In genomic region chr6:54430221-54430620, GRCm38 (mm10) we compare ENCODE assay signal across 7 mouse cellular contexts. TPM values are rescaled to one million over a fixed set of nuclear protein-coding genes. Genes with fewer than 3 reads are reported as not detected.
DNase-seq lines count a peak whose midpoint lies in the region; ATAC-seq and TF ChIP-seq lines count a peak whose summit lies in the region.

No protein-coding gene starts in this region.

- H3K4me2 ChIP-seq in lung, postnatal 0 days (replicated peaks; ENCODE audit: low read depth, low read length): peak overlapping the region; percentile 85
- peak overlapping the region; percentile 97 for H3K4me2 ChIP-seq in heart, embryonic 15.5 days
- H3K4me2 ChIP-seq in liver, embryonic 12.5 days: peak overlapping the region; percentile 66

- H3K4me1 ChIP-seq in lung, postnatal 0 days (ENCODE audit: insufficient read depth, low read depth, low read length): peaks cover 11% of the 10 kb centered on the region; the same call in 1 of the 2 replicates
- peaks cover 27% of the 10 kb centered on the region for H3K4me1 ChIP-seq in heart, embryonic 15.5 days (replicated peaks)
- peaks cover 9% of the 10 kb centered on the region for H3K4me1 ChIP-seq in liver, embryonic 12.5 days

- no peak for ATAC-seq in lung, postnatal 0 days
- ATAC-seq in heart, embryonic 15.5 days (replicated peaks; ENCODE audit: insufficient number of reproducible peaks, insufficient read depth, low FRiP score, low read depth): no peak
- ATAC-seq in liver, embryonic 12.5 days: no peak

- WGBS in lung, postnatal 0 days: 32% methylated on average over 7 of the region's 7 CpGs
- 18% methylated on average over 7 of the region's 7 CpGs for WGBS in heart, embryonic 15.5 days
- 18% methylated on average over 7 of the region's 7 CpGs for WGBS in liver, embryonic 12.5 days (ENCODE audit: insufficient replicate concordance)

- intact Hi-C loops in gastrocnemius, postnatal 36 days (cut with DNase I): no loop called here

- H3K9ac ChIP-seq in lung, postnatal 0 days (replicated peaks; ENCODE audit: low read depth): peak overlapping the region; percentile 20; the same call in 1 of the 2 replicates
- H3K9ac ChIP-seq in heart, embryonic 15.5 days: peak overlapping the region; percentile 66
- no peak overlapping the region for H3K9ac ChIP-seq in liver, embryonic 12.5 days

- no peak overlapping the region for H3K27ac ChIP-seq in lung, postnatal 0 days (ENCODE audit: low read length)
- peak overlapping the region; percentile 63 for H3K27ac ChIP-seq in heart, embryonic 15.5 days
- no peak overlapping the region for H3K27ac ChIP-seq in liver, embryonic 12.5 days

- H3K27me3 ChIP-seq in lung, postnatal 0 days (replicated peaks; ENCODE audit: insufficient read depth, low read length): 0 out of 2 replicates have a peak, but pooled peaks cover 7% of the 10 kb centered on the region
- peaks cover 15% of the 10 kb centered on the region; the same call in 1 of the 2 replicates for H3K27me3 ChIP-seq in heart, embryonic 15.5 days
- peaks cover 53% of the 10 kb centered on the region for H3K27me3 ChIP-seq in liver, embryonic 12.5 days (replicated peaks)

- H3K36me3 ChIP-seq in lung, postnatal 0 days (ENCODE audit: insufficient read depth, low read length): no peaks in the 10 kb centered on the region
- H3K36me3 ChIP-seq in heart, embryonic 15.5 days: no peaks in the 10 kb centered on the region
- H3K36me3 ChIP-seq in liver, embryonic 12.5 days: no peaks in the 10 kb centered on the region

- no peaks in the 10 kb centered on the region for H3K9me3 ChIP-seq in lung, postnatal 0 days (ENCODE audit: low read length)
- H3K9me3 ChIP-seq in heart, embryonic 15.5 days (replicated peaks): no peaks in the 10 kb centered on the region
- no peaks in the 10 kb centered on the region for H3K9me3 ChIP-seq in liver, embryonic 12.5 days (replicated peaks)

- no peak for TF ChIP-seq EP300 in lung, postnatal 0 days (IDR thresholded peaks at IDR 0.05)

- H3K4me3 ChIP-seq in lung, postnatal 0 days (ENCODE audit: low read depth, low read length): peak overlapping the region; percentile 45
- peak overlapping the region; percentile 69 for H3K4me3 ChIP-seq in heart, embryonic 15.5 days
- H3K4me3 ChIP-seq in liver, embryonic 12.5 days: peak overlapping the region; percentile 45

- TF ChIP-seq CTCF in lung, postnatal 0 days (IDR thresholded peaks at IDR 0.05): no peak

- DNase-seq in lung, postnatal 0 days (ENCODE audit: low spot score): no peak
- DNase-seq in lung, postnatal 14 days: no peak
- DNase-seq in testis, postnatal 14 days (ENCODE audit: low spot score): peak; percentile 41
- no peak for DNase-seq in spleen, adult 12 weeks (ENCODE audit: low spot score)
- DNase-seq in gastrocnemius, postnatal 36 days: no peak

RNA-seq across cellular contexts. Expression of gene Wipf3, which starts 0.8 kb away (rescaled TPM):
- 2.7 and 3.7 TPM in 2 replicates for polyA plus RNA-seq in lung, postnatal 0 days (2015; fragmentation: Nextera tagmentation; extraction: Ambion mirVana)
- polyA plus RNA-seq in heart, embryonic 15.5 days (2015; fragmentation: Nextera tagmentation; extraction: Ambion mirVana): 3.3 and 3.4 TPM in 2 replicates
- 0.14 and 0.15 TPM in 2 replicates for polyA plus RNA-seq in liver, embryonic 12.5 days (2016; fragmentation: Nextera tagmentation; extraction: Ambion mirVana)
- 10 to 100 TPM; 15.5 to 16.0 TPM for total RNA-seq in gastrocnemius, postnatal 36 days (2021)
